Mouse (Mus musculus) lung, embryonic 14.5 days (tissue): ENCODE measurements around the gene Krt16. TPM values are rescaled to one million over a fixed set of nuclear protein-coding genes. Genes with fewer than 3 reads are reported as not detected.
A peak's percentile ranks its signal among the peaks of the same experiment; 100 is the strongest.

Source experiments
- ATAC-seq: fragments of 200-750 bp; cut with Nextera tagmentation; 2 replicates; pipeline ENCODE4 v1.8.0; 2017; ENCODE audit warnings: mild to moderate bottlenecking, moderate TSS enrichment, moderate library complexity; ENCODE audit not compliant: insufficient read depth
- DNase-seq: peaks from one replicate; pipeline ENCODE4 v3.0.0-alpha.2; 2015
- H3K27ac ChIP-seq: fragments of 300-500 bp; sonication (generic); 2 replicates; pipeline ENCODE4 v1.5.1; 2014; ENCODE audit warnings: low read depth, mild to moderate bottlenecking, moderate library complexity
- H3K27me3 ChIP-seq: fragments of 300-500 bp; sonication (generic); 2 replicates; pipeline ENCODE4 v1.6.1; 2014; ENCODE audit warnings: low read length, control low read depth; ENCODE audit not compliant: insufficient read depth
- H3K36me3 ChIP-seq: fragments of 300-500 bp; sonication (generic); 2 replicates; pipeline ENCODE4 v1.6.1; 2014; ENCODE audit warnings: control low read depth; ENCODE audit not compliant: insufficient read depth
- H3K4me1 ChIP-seq: fragments of 300-500 bp; sonication (generic); 2 replicates; pipeline ENCODE4 v1.6.1; 2014; ENCODE audit warnings: antibody characterized with exemption, control low read depth; ENCODE audit not compliant: insufficient read depth
- H3K4me2 ChIP-seq: fragments of 300-500 bp; sonication (generic); 2 replicates; pipeline ENCODE4 v1.6.1; 2014; ENCODE audit warnings: mild to moderate bottlenecking
- H3K4me3 ChIP-seq: fragments of 300-500 bp; sonication (generic); 2 replicates; pipeline ENCODE4 v1.5.1; 2014; ENCODE audit warnings: low read depth, low read length
- H3K9ac ChIP-seq: fragments of 300-500 bp; sonication (generic); 2 replicates; pipeline ENCODE4 v1.6.1; 2014
- H3K9me3 ChIP-seq: fragments of 300-500 bp; sonication (generic); 2 replicates; pipeline ENCODE4 v1.6.1; 2016; ENCODE audit warnings: low read depth, low read length, control low read depth
- CTCF ChIP-seq: IDR thresholded peaks from 2 replicates; pipeline ENCODE4 v1.5.1; 2016; ENCODE audit warnings: antibody characterized with exemption, low read depth
- WGBS: fragments of 180-500 bp; shearing (Covaris S2); extraction: QIAGEN DNeasy Blood & Tissue Kit; methylation state at CpG from one replicate; pipeline ENCODE4 v1.1.7; 2014; 5-methylcytosine and 5-hydroxymethylcytosine counted together
- polyA plus RNA-seq: library from polyadenylated mRNA; unstranded; fragments of >200 nt; fragmentation: Nextera tagmentation; extraction: Ambion mirVana; gene quantifications from 2 replicates; pipeline ENCODE4 v1.2.1, GENCODE M21; 2014

Gene Krt16
- polyA plus RNA-seq, 1 experiment from 2014 or later = not detected

GRCm38 (mm10) chr11:100271878-100272277 is 23.2 kb upstream of the Krt16 start:
- Histone ChIP-seq H3K27me3 (no peaks in the 10 kb centered on the region), H3K4me3 (no peak overlapping the region), H3K9ac (no peak overlapping the region), H3K4me1 (no peaks in the 10 kb centered on the region), H3K9me3 (no peaks in the 10 kb centered on the region), H3K27ac (no peak overlapping the region), H3K4me2 (no peak overlapping the region), H3K36me3 (no peaks in the 10 kb centered on the region)
- TF ChIP-seq CTCF = no peak
- ATAC-seq (no peak), DNase-seq (no peak)
- WGBS = 73% methylated on average over 1 of the region's 1 CpGs

- no peaks in the 10 kb centered on the region for H3K4me1 ChIP-seq
- H3K4me3 ChIP-seq = no peak within 1 kb of the TSS
- no peaks in the 10 kb centered on the region for H3K27me3 ChIP-seq
- no peaks in the 10 kb centered on the region for H3K36me3 ChIP-seq
- WGBS = 81% methylated on average over 7 of the region's 7 CpGs
- TF ChIP-seq CTCF = no peak
- no peak within 1 kb of the TSS for H3K4me2 ChIP-seq
- ATAC-seq (no peak), DNase-seq (no peak)
- no peak within 1 kb of the TSS for H3K27ac ChIP-seq
- no peaks in the 10 kb centered on the region for H3K9me3 ChIP-seq
- H3K9ac ChIP-seq = no peak within 1 kb of the TSS
Measured at GRCm38 (mm10) chr11:100269821-100270332, 21.2 kb upstream of the Krt16 start, which contains the start of gene Krt42. Gene Krt42, minus strand, starts transcription at chr11:100269871.

- Histone ChIP-seq H3K27ac (no peak overlapping the region), H3K36me3 (no peaks in the 10 kb centered on the region), H3K4me1 (no peaks in the 10 kb centered on the region), H3K9me3 (no peaks in the 10 kb centered on the region), H3K4me3 (no peak overlapping the region), H3K27me3 (no peaks in the 10 kb centered on the region), H3K4me2 (no peak overlapping the region), H3K9ac (no peak overlapping the region)
- ATAC-seq (peak; percentile 63; the same call in 1 of the 2 replicates), DNase-seq (peak; percentile 8)
- 15% methylated on average over 13 of the region's 13 CpGs for WGBS
- TF ChIP-seq CTCF = no peak
Measured at GRCm38 (mm10) chr11:100262058-100262980, 13.6 kb upstream of the Krt16 start.

GRCm38 (mm10) chr11:100261235-100261605 is 12.5 kb upstream of the Krt16 start:
- no peaks in the 10 kb centered on the region for H3K4me1 ChIP-seq
- no peak for DNase-seq
- H3K36me3 ChIP-seq = no peaks in the 10 kb centered on the region
- no peak overlapping the region for H3K4me2 ChIP-seq
- H3K9ac ChIP-seq = no peak overlapping the region
- no peaks in the 10 kb centered on the region for H3K27me3 ChIP-seq
- no peak overlapping the region for H3K27ac ChIP-seq
- no peaks in the 10 kb centered on the region for H3K9me3 ChIP-seq
- WGBS = 77% methylated on average over 9 of the region's 9 CpGs
- no peak overlapping the region for H3K4me3 ChIP-seq
- ATAC-seq = no peak
- TF ChIP-seq CTCF = no peak

- Histone ChIP-seq H3K27me3 (no peaks in the 10 kb centered on the region), H3K36me3 (no peaks in the 10 kb centered on the region), H3K4me1 (no peaks in the 10 kb centered on the region), H3K4me3 (no peak within 1 kb of the TSS), H3K9me3 (no peaks in the 10 kb centered on the region), H3K9ac (no peak within 1 kb of the TSS), H3K27ac (no peak within 1 kb of the TSS), H3K4me2 (no peak within 1 kb of the TSS)
- DNase-seq = peak; percentile 11
- 74% methylated on average over 21 of the region's 21 CpGs for WGBS
- TF ChIP-seq CTCF = no peak
- ATAC-seq = no peak
Measured at GRCm38 (mm10) chr11:100260514-100261234, 12.0 kb upstream of the Krt16 start, which contains the start of gene Krt17. Gene Krt17, minus strand, starts transcription at chr11:100261029.

- ATAC-seq = no peak
- Histone ChIP-seq H3K4me1 (no peaks in the 10 kb centered on the region), H3K27ac (no peak overlapping the region), H3K9me3 (no peaks in the 10 kb centered on the region), H3K27me3 (no peaks in the 10 kb centered on the region), H3K9ac (no peak overlapping the region), H3K4me2 (no peak overlapping the region), H3K4me3 (no peak overlapping the region), H3K36me3 (no peaks in the 10 kb centered on the region)
- no peak for DNase-seq
- WGBS = 85% methylated on average over 9 of the region's 9 CpGs
- TF ChIP-seq CTCF = no peak
Measured at GRCm38 (mm10) chr11:100259079-100259478, 10.4 kb upstream of the Krt16 start.

GRCm38 (mm10) chr11:100257967-100258366 is 9.3 kb upstream of the Krt16 start:
- DNase-seq (no peak), ATAC-seq (no peak)
- no peak overlapping the region for H3K4me3 ChIP-seq
- no peaks in the 10 kb centered on the region for H3K9me3 ChIP-seq
- WGBS = 76% methylated on average over 1 of the region's 1 CpGs
- TF ChIP-seq CTCF = no peak
- H3K27me3 ChIP-seq = no peaks in the 10 kb centered on the region
- H3K4me1 ChIP-seq = no peaks in the 10 kb centered on the region
- H3K36me3 ChIP-seq = no peaks in the 10 kb centered on the region
- no peak overlapping the region for H3K4me2 ChIP-seq
- no peak overlapping the region for H3K27ac ChIP-seq
- no peak overlapping the region for H3K9ac ChIP-seq
